Mouse (Mus musculus) embryonic facial prominence, embryonic 11.5 days (tissue): ENCODE results near the gene Slc35c2. TPM values are rescaled to one million over a fixed set of nuclear protein-coding genes. Genes with fewer than 3 reads are reported as not detected.

Experiments
- ATAC-seq: fragments of 200-750 bp; cut with Nextera tagmentation; replicated peaks from 2 replicates; pipeline ENCODE4 v1.8.0; 2017; ENCODE audit warnings: low read depth; ENCODE audit not compliant: insufficient number of reproducible peaks, low FRiP score, low TSS enrichment
- DNase-seq: peaks from one replicate; pipeline ENCODE4 v3.0.0-alpha.2; 2015; ENCODE audit warnings: low spot score
- H3K27ac ChIP-seq: fragments of 300-500 bp; sonication (generic); replicated peaks from 2 replicates; pipeline ENCODE4 v1.5.1; 2014; ENCODE audit warnings: mild to moderate bottlenecking, low read depth, low read length, control low read depth
- H3K27me3 ChIP-seq: fragments of 300-500 bp; sonication (generic); 2 replicates; pipeline ENCODE4 v1.6.1; 2014; ENCODE audit warnings: mild to moderate bottlenecking, low read length, moderate library complexity, mixed read lengths; ENCODE audit not compliant: control insufficient read depth, insufficient read depth
- H3K36me3 ChIP-seq: fragments of 300-500 bp; sonication (generic); replicated peaks from 2 replicates; pipeline ENCODE4 v1.6.1; 2014; ENCODE audit warnings: low read depth, mild to moderate bottlenecking, low read length, moderate library complexity, mixed read lengths; ENCODE audit not compliant: control insufficient read depth, insufficient read depth
- H3K4me1 ChIP-seq: fragments of 300-500 bp; sonication (generic); 2 replicates; pipeline ENCODE4 v1.6.1; 2014; ENCODE audit warnings: low read length, mixed read lengths; ENCODE audit not compliant: control insufficient read depth, insufficient read depth
- H3K4me2 ChIP-seq: fragments of 300-500 bp; sonication (generic); 2 replicates; pipeline ENCODE4 v1.6.1; 2014; ENCODE audit warnings: low read depth, mild to moderate bottlenecking, control low read depth, low read length, moderate library complexity
- H3K4me3 ChIP-seq: fragments of 300-500 bp; sonication (generic); 2 replicates; pipeline ENCODE4 v1.5.1; 2014; ENCODE audit warnings: low read depth, low read length, control low read depth
- H3K9ac ChIP-seq: fragments of 300-500 bp; sonication (generic); replicated peaks from 2 replicates; pipeline ENCODE4 v1.6.1; 2014; ENCODE audit warnings: mild to moderate bottlenecking, control low read depth, low read length
- H3K9me3 ChIP-seq: fragments of 300-500 bp; sonication (generic); replicated peaks from 2 replicates; pipeline ENCODE4 v1.6.1; 2016; ENCODE audit warnings: mild to moderate bottlenecking, low read length, inconsistent platforms, mixed read lengths; ENCODE audit not compliant: control insufficient read depth
- WGBS: fragments of 180-500 bp; shearing (Covaris S2); extraction: QIAGEN DNeasy Blood & Tissue Kit; methylation state at CpG from one replicate; pipeline ENCODE4 v1.1.7; 2014; 5-methylcytosine and 5-hydroxymethylcytosine counted together
- polyA plus RNA-seq: library from polyadenylated mRNA; unstranded; fragments of >200 nt; fragmentation: Nextera tagmentation; extraction: Ambion mirVana; gene quantifications from 2 replicates; pipeline ENCODE4 v1.2.1, GENCODE M21; 2014

Slc35c2 gene
- polyA plus RNA-seq, 1 experiment from 2014 or later: 38.6 TPM

DNA sequence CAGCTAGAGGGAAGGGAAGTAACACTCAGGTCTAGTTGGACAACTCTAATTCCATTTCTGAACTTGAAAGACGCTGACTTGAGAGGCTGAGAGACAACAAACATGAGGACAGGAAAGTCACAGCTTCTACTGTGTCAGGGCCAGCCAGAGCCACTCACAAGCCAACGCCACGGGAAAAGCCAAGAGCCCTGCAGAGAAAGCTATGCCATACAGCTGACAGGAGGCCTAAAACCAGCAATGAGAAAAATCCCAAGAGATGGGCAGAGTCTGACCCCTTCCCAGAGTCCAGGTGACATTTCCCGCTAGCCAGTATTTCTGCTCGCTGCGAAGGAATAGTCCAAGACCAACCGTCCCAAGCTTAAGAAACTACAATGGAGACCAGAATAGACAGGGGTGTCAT is 31.3 kb upstream of the Slc35c2 start:
- DNase-seq: no peak
- 86% methylated on average over 7 of the region's 7 CpGs for WGBS
- ATAC-seq: no peak

DNA sequence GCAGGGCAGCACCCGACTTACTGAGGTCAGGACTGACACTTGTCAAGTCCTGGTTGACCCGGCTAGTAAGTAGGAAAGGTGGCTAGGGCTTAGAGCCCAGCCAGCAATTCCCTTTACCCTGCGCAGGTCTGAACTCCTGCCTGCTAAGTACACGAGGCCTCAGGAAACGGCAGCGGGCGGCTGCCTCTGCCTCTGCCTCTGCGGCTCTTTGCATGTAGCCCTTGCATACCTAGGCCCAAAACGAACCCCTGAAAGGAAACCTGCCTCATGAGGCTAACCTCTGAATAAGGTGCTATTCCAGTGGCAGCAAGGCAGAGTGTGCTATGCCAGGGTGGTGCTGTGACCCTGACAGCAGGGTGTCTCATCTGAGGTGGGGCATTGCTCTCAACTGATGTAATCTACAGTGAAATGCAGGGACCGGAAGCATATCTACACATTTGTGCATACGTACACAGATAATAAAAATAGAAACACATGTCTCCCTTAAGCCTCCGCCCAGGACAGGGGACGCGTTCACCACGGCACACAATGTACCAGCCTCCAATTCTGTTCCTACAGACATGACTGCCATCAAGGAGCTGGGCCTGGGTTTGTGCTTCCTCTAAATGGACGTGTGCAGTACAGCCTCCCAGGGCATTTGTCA is 30.1 kb upstream of the Slc35c2 start:
- peaks cover 22% of the 10 kb centered on the region for H3K4me1 ChIP-seq

More for the DNA sequence above, 31.3 kb upstream of the Slc35c2 start:
- Histone ChIP-seq H3K9ac (no peak overlapping the region), H3K4me2 (no peak overlapping the region), H3K27ac (no peak overlapping the region), H3K4me3 (no peak overlapping the region), H3K4me1 (peaks cover 23% of the 10 kb centered on the region), H3K27me3 (no peaks in the 10 kb centered on the region), H3K9me3 (no peaks in the 10 kb centered on the region), H3K36me3 (peaks cover 11% of the 10 kb centered on the region)

DNA sequence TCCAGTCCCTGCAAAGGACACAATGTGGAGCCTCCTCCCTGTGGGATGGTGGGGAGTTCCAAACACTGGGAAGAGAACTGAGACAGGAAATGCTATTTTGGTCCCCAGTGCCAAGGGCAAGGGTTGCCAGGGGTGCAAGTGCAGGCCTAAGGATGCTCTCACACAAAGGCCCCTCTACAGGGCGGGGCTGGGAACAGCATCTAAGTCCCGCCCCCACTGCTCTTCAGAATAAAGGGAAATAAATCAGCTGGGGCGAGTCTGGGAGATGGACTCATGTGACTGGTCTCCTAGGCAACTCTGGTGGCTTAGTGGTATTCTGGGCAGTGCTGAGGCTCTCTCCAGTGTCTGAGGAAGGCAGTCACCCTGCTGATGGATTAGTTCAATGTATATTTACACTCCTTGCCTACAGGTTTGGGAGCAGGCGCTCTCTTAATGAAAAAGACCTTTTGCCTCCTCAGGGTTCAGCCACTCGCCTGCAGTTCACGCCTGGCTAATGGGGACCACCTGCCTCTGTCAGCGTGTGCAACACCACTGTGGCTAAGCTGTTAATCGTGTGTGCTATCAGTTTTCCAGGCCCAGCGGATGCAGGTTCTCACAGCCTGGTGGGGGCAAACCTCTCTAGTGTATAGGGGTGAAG is 29.3 kb upstream of the Slc35c2 start:
- peak; percentile 84 for DNase-seq
- Histone ChIP-seq H3K9ac (peak overlapping the region; percentile 32; the same call in 1 of the 2 replicates), H3K4me2 (no peak overlapping the region; the same call in 1 of the 2 replicates), H3K36me3 (peaks cover 11% of the 10 kb centered on the region), H3K4me1 (peaks cover 22% of the 10 kb centered on the region), H3K27ac (peak overlapping the region; percentile 49), H3K9me3 (no peaks in the 10 kb centered on the region), H3K27me3 (no peaks in the 10 kb centered on the region), H3K4me3 (no peak overlapping the region)
- ATAC-seq: peak; percentile 91
- 14% methylated on average over 9 of the region's 9 CpGs for WGBS

More for the DNA sequence above, 30.1 kb upstream of the Slc35c2 start:
- Histone ChIP-seq H3K4me3 (no peak overlapping the region), H3K4me2 (no peak overlapping the region), H3K27me3 (no peaks in the 10 kb centered on the region), H3K27ac (no peak overlapping the region), H3K9ac (no peak overlapping the region), H3K36me3 (peaks cover 11% of the 10 kb centered on the region), H3K9me3 (no peaks in the 10 kb centered on the region)
- DNase-seq (no peak), ATAC-seq (no peak; the same call in 1 of the 2 replicates)
- WGBS: 58% methylated on average over 16 of the region's 16 CpGs

DNA sequence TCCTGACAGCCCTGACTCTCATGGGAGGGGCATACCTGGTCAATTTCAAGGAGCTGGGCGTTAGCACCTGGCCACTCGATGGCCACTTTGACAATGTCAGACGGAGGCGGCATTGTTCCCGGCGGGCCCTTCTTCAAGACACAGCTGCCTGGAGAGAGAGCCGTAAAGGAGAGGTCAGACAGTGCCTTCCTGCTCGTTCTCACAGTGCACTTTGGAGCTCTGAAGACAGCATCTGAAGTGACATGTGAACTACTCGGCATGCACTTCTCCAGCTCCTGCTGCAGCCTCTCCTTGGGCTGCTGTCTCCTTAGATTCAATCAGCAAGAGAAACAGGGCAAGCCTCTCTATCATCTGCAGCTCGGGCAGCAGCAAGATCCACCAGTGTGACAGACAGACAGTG is 28.5 kb upstream of the Slc35c2 start:
- Histone ChIP-seq H3K9me3 (no peaks in the 10 kb centered on the region), H3K9ac (peak overlapping the region; percentile 6)
- WGBS: 55% methylated on average over 10 of the region's 10 CpGs

DNA sequence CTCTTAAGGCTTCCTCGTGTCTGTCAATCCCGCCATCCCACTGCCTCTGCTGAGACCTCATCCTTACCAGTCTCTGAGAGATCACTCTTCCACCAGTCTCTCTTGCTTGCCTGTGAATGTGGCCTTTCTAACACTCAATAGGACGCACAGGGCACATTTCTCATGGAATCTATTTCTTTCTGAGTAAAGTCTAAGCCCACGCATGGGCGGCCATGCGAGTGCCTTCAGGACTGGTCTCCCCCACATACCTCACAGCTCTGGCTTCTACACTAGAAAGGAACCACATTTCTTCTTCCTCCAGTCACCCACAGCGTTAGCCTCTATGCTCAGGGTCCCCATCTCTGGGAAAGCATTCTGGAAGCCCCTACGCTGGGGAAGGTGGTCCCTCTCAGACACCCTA is 26.5 kb upstream of the Slc35c2 start:
- no peak overlapping the region for H3K27ac ChIP-seq
- 87% methylated on average over 8 of the region's 8 CpGs for WGBS
- H3K9me3 ChIP-seq: no peaks in the 10 kb centered on the region
- no peak overlapping the region for H3K9ac ChIP-seq
- no peak for DNase-seq
- H3K4me1 ChIP-seq: peaks cover 13% of the 10 kb centered on the region
- H3K4me2 ChIP-seq: no peak overlapping the region
- peaks cover 11% of the 10 kb centered on the region for H3K36me3 ChIP-seq
- H3K27me3 ChIP-seq: no peaks in the 10 kb centered on the region
- no peak for ATAC-seq
- H3K4me3 ChIP-seq: no peak overlapping the region

More for the DNA sequence above, 28.5 kb upstream of the Slc35c2 start:
- no peak overlapping the region for H3K4me3 ChIP-seq
- 0 out of 2 replicates have a peak overlapping the region, but pooled peaks have one; percentile 16 for H3K27ac ChIP-seq
- no peaks in the 10 kb centered on the region for H3K27me3 ChIP-seq
- H3K36me3 ChIP-seq: peaks cover 11% of the 10 kb centered on the region
- no peak for ATAC-seq
- H3K4me1 ChIP-seq: peaks cover 17% of the 10 kb centered on the region
- no peak for DNase-seq
- H3K4me2 ChIP-seq: no peak overlapping the region

DNA sequence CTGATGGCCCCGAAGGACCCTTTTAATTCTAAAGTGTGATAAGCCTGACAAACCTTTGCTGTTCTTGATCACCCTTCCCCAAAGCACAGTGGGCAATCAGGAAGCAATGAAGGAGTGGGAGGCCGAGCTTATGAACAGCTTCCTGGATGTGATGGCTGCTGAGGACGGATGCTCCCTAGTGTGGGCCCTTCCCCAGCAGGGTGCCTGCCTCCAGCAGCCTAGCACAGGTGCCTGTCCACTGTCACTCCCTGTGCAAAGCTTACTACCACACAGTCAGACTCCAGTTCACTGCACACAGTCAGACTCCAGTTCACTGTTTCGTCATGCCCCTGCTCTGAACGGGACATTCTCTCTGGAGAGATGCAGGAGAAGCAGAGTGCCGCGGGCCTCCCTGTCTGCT is 24.7 kb upstream of the Slc35c2 start:
- no peaks in the 10 kb centered on the region for H3K27me3 ChIP-seq
- H3K9me3 ChIP-seq: no peaks in the 10 kb centered on the region
- DNase-seq: no peak
- no peak overlapping the region for H3K4me3 ChIP-seq
- WGBS: 54% methylated on average over 7 of the region's 7 CpGs
- ATAC-seq: no peak
- no peak overlapping the region for H3K9ac ChIP-seq
- H3K4me1 ChIP-seq: peaks cover 8% of the 10 kb centered on the region
- peaks cover 11% of the 10 kb centered on the region for H3K36me3 ChIP-seq
- H3K4me2 ChIP-seq: no peak overlapping the region
- H3K27ac ChIP-seq: no peak overlapping the region

DNA sequence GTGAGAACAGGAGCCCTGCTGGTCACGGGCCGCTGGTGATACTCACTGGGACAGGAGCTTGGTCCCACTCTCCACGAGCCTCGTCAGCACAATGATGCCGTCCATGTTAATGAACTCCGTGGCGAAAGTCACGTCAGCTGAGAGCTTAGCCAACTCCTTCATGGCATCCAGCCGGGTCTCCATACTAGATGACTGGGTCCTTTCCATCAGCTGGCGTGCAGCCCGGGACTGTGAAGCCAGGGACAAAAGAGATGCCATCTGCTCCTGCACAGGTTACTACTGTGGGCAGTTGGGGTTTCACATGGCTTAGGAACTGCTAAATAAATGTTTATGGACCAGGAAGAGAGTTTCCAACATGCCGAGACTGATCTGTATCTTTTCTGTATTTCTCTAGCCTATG is 23.9 kb upstream of the Slc35c2 start:
- WGBS: 82% methylated on average over 12 of the region's 12 CpGs
- Histone ChIP-seq H3K27me3 (no peaks in the 10 kb centered on the region), H3K27ac (no peak overlapping the region), H3K36me3 (peaks cover 11% of the 10 kb centered on the region), H3K4me1 (peaks cover under 1% of the 10 kb centered on the region), H3K4me3 (no peak overlapping the region), H3K9ac (no peak overlapping the region), H3K4me2 (no peak overlapping the region), H3K9me3 (no peaks in the 10 kb centered on the region)
- no peak for DNase-seq
- ATAC-seq: no peak

DNA sequence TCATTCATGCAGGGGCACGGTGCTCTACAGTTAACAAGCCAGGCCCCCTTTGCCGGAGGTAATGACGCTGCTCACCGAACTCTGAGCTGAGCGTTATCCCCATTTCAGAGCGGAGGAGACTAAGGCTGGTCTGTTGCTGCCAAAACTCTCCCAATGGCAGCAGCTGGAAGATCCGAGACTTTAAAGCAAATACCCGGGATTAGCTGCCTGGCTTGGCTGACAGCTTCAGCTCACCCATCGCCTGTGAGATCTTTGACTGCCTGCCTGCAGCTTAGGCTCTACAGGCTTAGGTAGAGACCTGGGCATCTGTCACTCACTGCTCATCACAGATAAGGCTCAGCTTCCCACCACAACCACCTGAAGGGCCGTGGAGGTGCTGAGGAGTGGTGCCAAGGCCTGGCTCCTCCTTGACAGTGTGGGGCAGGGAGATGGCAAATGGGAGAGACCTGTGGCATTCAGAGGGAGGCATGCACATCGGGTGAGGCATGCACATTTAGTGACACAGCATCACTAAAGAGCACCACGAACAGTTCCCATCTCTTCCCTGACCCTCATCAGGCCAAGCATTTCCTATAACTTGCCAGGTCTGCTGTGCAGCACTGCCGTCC is 23.3 kb upstream of the Slc35c2 start:
- Histone ChIP-seq H3K9me3 (no peaks in the 10 kb centered on the region), H3K9ac (no peak overlapping the region), H3K27ac (no peak overlapping the region), H3K27me3 (no peaks in the 10 kb centered on the region), H3K4me1 (no peaks in the 10 kb centered on the region), H3K4me3 (no peak overlapping the region), H3K4me2 (no peak overlapping the region), H3K36me3 (peaks cover 11% of the 10 kb centered on the region)
- no peak for ATAC-seq
- peak; percentile 6 for DNase-seq
- 51% methylated on average over 13 of the region's 13 CpGs for WGBS
